Mouse (Mus musculus): ENCODE measurements around the gene Dr1. TPM values are rescaled to one million over a fixed set of nuclear protein-coding genes. Genes with fewer than 3 reads are reported as not detected.

The Dr1 gene
- total RNA-seq, 2 experiments from 2014 or later: 19.3 to 21.5 TPM

Other genes with a start within 250 kb of the Dr1 start
- gene Mtf2, start 203.2 kb upstream of the Dr1 start, total RNA-seq (2021): 1 to 10 TPM; 7.8 to 8.6 TPM
- gene Tmed5, start 136.3 kb upstream of the Dr1 start, total RNA-seq (2021): 10 to 100 TPM; 32.0 to 35.7 TPM
- under 1 TPM; 0.20 to 0.59 TPM for gene Ccdc18, start 136.0 kb upstream of the Dr1 start, total RNA-seq (2021)
- gene Pigg, start 43.7 kb downstream of the Dr1 start, total RNA-seq (2021): 10 to 100 TPM; 10.1 to 12.5 TPM
- 1 to 10 TPM; 2.5 to 3.8 TPM for gene Gm42517, start 99.0 kb downstream of the Dr1 start, total RNA-seq (2021)
- not detected for gene Pde6b, start 119.5 kb downstream of the Dr1 start, total RNA-seq (2021)
- 1,000 to 10,000 TPM; 1,085 to 1,145 TPM for gene Atp5k, start 165.6 kb downstream of the Dr1 start, total RNA-seq (2021)
- 1 to 10 TPM; 1.8 to 2.9 TPM for gene Mfsd7a, start 180.0 kb downstream of the Dr1 start, total RNA-seq (2021)
- gene Pcgf3, start 192.3 kb downstream of the Dr1 start, total RNA-seq (2021): 10 to 100 TPM; 29.9 to 31.3 TPM

Data from heart, adult 18-20 months (tissue).